Mouse (Mus musculus) right cerebral cortex, postnatal 14 days (tissue): ENCODE measurements around the gene Rwdd2a.
A peak's percentile ranks its signal among the peaks of the same experiment; 100 is the strongest.
"Not testable (repeated sequence)": the region's sequence is repeated elsewhere in the genome, so short reads cannot be mapped to it uniquely, and the experiment has no call there.

ENCODE experiments used
- DNase-seq: peaks from one replicate; pipeline ENCODE4 v3.0.0; 2022

The Rwdd2a gene

GRCm38 (mm10) chr9:86592676-86593668 is 21.2 kb downstream of the Rwdd2a start:
- DNase-seq, result peak; percentile 55

- DNase-seq, result not testable (repeated sequence)
Observed at GRCm38 (mm10) chr9:86594357-86594767, 22.6 kb downstream of the Rwdd2a start.

GRCm38 (mm10) chr9:86596983-86597382 is 25.2 kb downstream of the Rwdd2a start:
- DNase-seq, result not testable (repeated sequence)

GRCm38 (mm10) chr9:86599723-86600303 is 28.0 kb downstream of the Rwdd2a start:
- DNase-seq, result no peak

- no peak for DNase-seq
Observed at GRCm38 (mm10) chr9:86605776-86606175, 34.0 kb downstream of the Rwdd2a start.

GRCm38 (mm10) chr9:86612091-86612490 is 40.3 kb downstream of the Rwdd2a start:
- DNase-seq, result no peak

GRCm38 (mm10) chr9:86615765-86616164 is 44.0 kb downstream of the Rwdd2a start:
- no peak for DNase-seq

- DNase-seq, result no peak
Observed at GRCm38 (mm10) chr9:86617837-86618492, 46.2 kb downstream of the Rwdd2a start.

- DNase-seq, result no peak
Observed at GRCm38 (mm10) chr9:86619341-86620139, 47.7 kb downstream of the Rwdd2a start.

GRCm38 (mm10) chr9:86622062-86622461 is 50.3 kb downstream of the Rwdd2a start:
- DNase-seq, result no peak

- DNase-seq, result no peak
Observed at GRCm38 (mm10) chr9:86624039-86624438, 52.2 kb downstream of the Rwdd2a start.
